Mouse (Mus musculus): ENCODE results near the gene Fitm2.

GRCm38 (mm10) chr2:163452738-163453137 lies 19.7 kb downstream of the Fitm2 start:
- TF ChIP-seq CTCF (IDR thresholded peaks at IDR 0.05; ENCODE audit: borderline replicate concordance, control insufficient read depth, extremely low read depth, insufficient read depth, low read length, poor library complexity) (no peak), POLR2A (IDR thresholded peaks at IDR 0.05; ENCODE audit: control insufficient read depth, extremely low read depth, insufficient read depth, low read length, poor library complexity) (no peak)
